Mouse (Mus musculus) cerebellum, postnatal 4 days (tissue): ENCODE results near the gene Ftcd.

Experiments used
- DNase-seq, 2 experiments: peaks; one replicate each; pipeline ENCODE4 v3.0.0; 2022; ENCODE audit warnings: low spot score in 2 of 2, mixed read lengths in 1 of 2

Gene Ftcd

GRCm38 (mm10) chr10:76612473-76612872, 37.0 kb downstream of the Ftcd start:
- DNase-seq, result no peak

GRCm38 (mm10) chr10:76622411-76622810, 47.0 kb downstream of the Ftcd start:
- peak in 1 of 2 experiments; percentile 8 for DNase-seq

- DNase-seq, result peak; percentile 74 to 90
Measured at GRCm38 (mm10) chr10:76622928-76623680, 47.7 kb downstream of the Ftcd start, which contains the start of gene Col6a2. Gene Col6a2, minus strand, starts transcription at chr10:76623630.

- no peak for DNase-seq
Measured at GRCm38 (mm10) chr10:76623734-76624133, 48.3 kb downstream of the Ftcd start.

GRCm38 (mm10) chr10:76624903-76625302, 49.5 kb downstream of the Ftcd start:
- DNase-seq, result no peak

- DNase-seq, result peak in 1 of 2 experiments; percentile 1
Measured at GRCm38 (mm10) chr10:76627714-76628113, 52.3 kb downstream of the Ftcd start.

- no peak for DNase-seq
Measured at GRCm38 (mm10) chr10:76630657-76631056, 55.2 kb downstream of the Ftcd start.

GRCm38 (mm10) chr10:76632630-76633029, 57.2 kb downstream of the Ftcd start:
- DNase-seq, result no peak

GRCm38 (mm10) chr10:76634094-76634571, 58.7 kb downstream of the Ftcd start:
- no peak for DNase-seq

GRCm38 (mm10) chr10:76634584-76634983, 59.1 kb downstream of the Ftcd start:
- no peak for DNase-seq

- DNase-seq, result no peak
Measured at GRCm38 (mm10) chr10:76636026-76636425, 60.6 kb downstream of the Ftcd start.

GRCm38 (mm10) chr10:76636601-76637000, 61.2 kb downstream of the Ftcd start:
- no peak for DNase-seq
